Mouse (Mus musculus): ENCODE results near the gene Psmc6. TPM values are rescaled to one million over a fixed set of nuclear protein-coding genes. Genes with fewer than 3 reads are reported as not detected.
A peak's percentile ranks its signal among the peaks of the same experiment; 100 is the strongest.

Gene Psmc6
- total RNA-seq, 1 experiment = 85.7 TPM

DNA sequence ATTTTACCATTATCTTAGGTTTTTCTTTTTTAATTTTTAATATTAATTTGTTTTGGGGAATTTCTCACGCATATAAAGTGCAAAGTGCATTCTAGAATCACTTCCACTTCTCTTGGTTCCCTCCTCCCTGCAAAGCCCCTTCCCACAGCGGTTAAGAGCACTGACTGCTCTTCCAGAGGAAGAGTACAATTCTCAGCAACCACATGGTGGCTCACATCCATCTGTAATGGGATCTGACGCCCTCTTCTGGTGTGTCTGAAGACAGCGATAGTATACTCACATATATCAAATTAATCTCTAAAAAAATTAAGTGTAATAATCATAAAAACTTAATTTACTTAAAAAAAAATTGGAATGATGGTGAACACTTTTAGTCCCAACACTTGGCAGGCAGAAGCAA lies 25.2 kb upstream of the Psmc6 start:
- no peak for TF ChIP-seq ZNF384 (IDR thresholded peaks at IDR 0.05; ENCODE audit: low read depth, low read length)
- no peak for TF ChIP-seq ZC3H11A (IDR thresholded peaks at IDR 0.05; ENCODE audit: borderline replicate concordance, low read depth, low read length)
- no peak for TF ChIP-seq HCFC1 (IDR thresholded peaks at IDR 0.05; ENCODE audit: borderline replicate concordance, insufficient read depth, low read length)
- TF ChIP-seq CHD2 (IDR thresholded peaks at IDR 0.05; ENCODE audit: low read depth, low read length) = no peak
- Histone ChIP-seq H3K9ac (ENCODE audit: insufficient read depth, low read depth, low read length, poor library complexity, severe bottlenecking) (no peak overlapping the region), H3K9me3 (ENCODE audit: control insufficient read depth, insufficient read depth, low read depth, low read length) (no peaks in the 10 kb centered on the region), H3K4me3 (ENCODE audit: insufficient read depth in 1 of 2, low read depth in 1 of 2, low read length in 2 of 2, poor library complexity in 1 of 2, severe bottlenecking in 1 of 2) (no peak overlapping the region), H3K36me3 (ENCODE audit: control insufficient read depth, insufficient read depth, low read length, poor library complexity, severe bottlenecking) (peaks cover 8% of the 10 kb centered on the region), H3K27ac (ENCODE audit: insufficient read depth, low read depth, low read length, poor library complexity, severe bottlenecking) (no peak overlapping the region), H3K4me1 (ENCODE audit: control insufficient read depth in 2 of 2, insufficient read depth in 2 of 2, low read length in 2 of 2, poor library complexity in 1 of 2) (no peaks in the 10 kb centered on the region)
- DNase-seq (ENCODE audit: low read depth, low spot score) = no peak
- in situ Hi-C loops (cut with MboI; ENCODE audit: low sequenced_read_pairs in 2 of 2, unreplicated experiment in 2 of 2) = no loop called here

DNA sequence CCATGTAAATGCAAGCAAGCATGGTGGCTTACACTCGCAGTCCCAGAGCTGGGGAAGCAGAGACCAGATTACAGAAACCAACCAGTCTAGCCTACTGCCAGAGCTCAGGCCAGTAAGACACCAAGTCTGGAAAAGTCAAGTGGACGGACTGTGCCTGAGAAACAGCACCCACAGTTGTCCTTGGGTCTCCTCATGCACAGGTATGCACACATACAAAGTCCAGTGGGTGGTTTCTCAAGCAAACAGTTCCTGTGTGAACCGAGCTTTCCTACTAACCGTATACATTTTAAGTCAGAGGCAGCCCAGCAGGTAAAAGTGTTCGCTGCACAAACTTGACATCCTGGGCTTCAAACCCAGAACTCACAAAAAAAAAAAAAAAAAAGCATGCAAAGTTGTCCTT lies 23.7 kb upstream of the Psmc6 start:
- TF ChIP-seq ZC3H11A (IDR thresholded peaks at IDR 0.05; ENCODE audit: borderline replicate concordance, low read depth, low read length) (no peak), CHD2 (IDR thresholded peaks at IDR 0.05; ENCODE audit: low read depth, low read length) (no peak), ZNF384 (IDR thresholded peaks at IDR 0.05; ENCODE audit: low read depth, low read length) (no peak), HCFC1 (IDR thresholded peaks at IDR 0.05; ENCODE audit: borderline replicate concordance, insufficient read depth, low read length) (no peak), MAFK (IDR thresholded peaks at IDR 0.05; ENCODE audit: insufficient read depth, low read depth, low read length) (no peak)
- H3K9me3 ChIP-seq (ENCODE audit: control insufficient read depth, insufficient read depth, low read depth, low read length) = no peaks in the 10 kb centered on the region
- H3K4me3 ChIP-seq (ENCODE audit: insufficient read depth in 1 of 2, low read depth in 1 of 2, low read length in 2 of 2, poor library complexity in 1 of 2, severe bottlenecking in 1 of 2) = no peak overlapping the region
- no peaks in the 10 kb centered on the region; a peak in 1 of 4 replicates for H3K4me1 ChIP-seq (ENCODE audit: control insufficient read depth in 2 of 2, insufficient read depth in 2 of 2, low read length in 2 of 2, poor library complexity in 1 of 2)
- no peak overlapping the region for H3K27ac ChIP-seq (ENCODE audit: insufficient read depth, low read depth, low read length, poor library complexity, severe bottlenecking)
- H3K36me3 ChIP-seq (ENCODE audit: control insufficient read depth, insufficient read depth, low read length, poor library complexity, severe bottlenecking) = peaks cover 3% of the 10 kb centered on the region
- DNase-seq (ENCODE audit: low read depth, low spot score) = no peak
- H3K9ac ChIP-seq (ENCODE audit: insufficient read depth, low read depth, low read length, poor library complexity, severe bottlenecking) = no peak overlapping the region
- in situ Hi-C loops (cut with MboI; ENCODE audit: low sequenced_read_pairs in 2 of 2, unreplicated experiment in 2 of 2) = no loop called here

DNA sequence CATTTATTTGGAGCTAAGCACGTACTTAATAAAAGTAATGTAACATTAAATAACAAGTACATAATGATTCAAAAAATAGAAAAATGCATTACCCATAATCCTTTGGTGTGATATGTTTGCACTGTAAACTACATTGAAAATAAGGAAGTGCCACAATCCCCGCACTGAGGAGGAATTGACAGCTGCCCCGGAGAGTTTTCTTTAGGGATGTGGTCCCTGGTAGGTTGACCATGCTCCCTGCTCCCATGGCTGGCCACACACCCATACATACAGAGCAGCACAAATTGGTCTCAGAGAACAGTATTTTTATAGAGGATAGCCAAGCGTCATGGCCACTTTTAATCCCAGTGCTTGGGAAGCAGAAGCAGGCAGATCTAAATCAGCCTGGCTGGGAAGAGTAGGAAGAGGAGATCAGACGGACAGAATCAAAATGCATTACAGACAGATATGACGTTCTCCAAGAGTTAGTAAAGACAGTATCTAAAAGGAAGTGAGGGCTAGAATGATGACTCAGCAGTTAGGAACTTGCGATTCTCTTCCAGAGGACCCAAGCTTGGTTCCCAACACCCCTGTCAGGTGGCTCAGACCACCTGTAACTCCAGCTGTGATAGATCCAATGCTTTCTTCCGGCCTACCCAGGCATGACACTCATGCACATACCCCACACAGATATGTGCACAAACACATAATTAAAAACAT lies 21.8 kb upstream of the Psmc6 start:
- in situ Hi-C loops (cut with MboI; ENCODE audit: low sequenced_read_pairs in 2 of 2, unreplicated experiment in 2 of 2) = no loop called here
- Histone ChIP-seq H3K4me3 (ENCODE audit: insufficient read depth in 1 of 2, low read depth in 1 of 2, low read length in 2 of 2, poor library complexity in 1 of 2, severe bottlenecking in 1 of 2) (no peak overlapping the region), H3K36me3 (ENCODE audit: control insufficient read depth, insufficient read depth, low read length, poor library complexity, severe bottlenecking) (no peaks in the 10 kb centered on the region; the same call in 1 of the 2 replicates), H3K4me1 (ENCODE audit: control insufficient read depth in 2 of 2, insufficient read depth in 2 of 2, low read length in 2 of 2, poor library complexity in 1 of 2) (no peaks in the 10 kb centered on the region; a peak in 1 of 4 replicates), H3K27ac (ENCODE audit: insufficient read depth, low read depth, low read length, poor library complexity, severe bottlenecking) (no peak overlapping the region), H3K9ac (ENCODE audit: insufficient read depth, low read depth, low read length, poor library complexity, severe bottlenecking) (no peak overlapping the region), H3K9me3 (ENCODE audit: control insufficient read depth, insufficient read depth, low read depth, low read length) (no peaks in the 10 kb centered on the region)
- DNase-seq (ENCODE audit: low read depth, low spot score) = no peak
- TF ChIP-seq ZC3H11A (IDR thresholded peaks at IDR 0.05; ENCODE audit: borderline replicate concordance, low read depth, low read length) = no peak
- TF ChIP-seq MAFK (IDR thresholded peaks at IDR 0.05; ENCODE audit: insufficient read depth, low read depth, low read length) = peak; percentile 96

DNA sequence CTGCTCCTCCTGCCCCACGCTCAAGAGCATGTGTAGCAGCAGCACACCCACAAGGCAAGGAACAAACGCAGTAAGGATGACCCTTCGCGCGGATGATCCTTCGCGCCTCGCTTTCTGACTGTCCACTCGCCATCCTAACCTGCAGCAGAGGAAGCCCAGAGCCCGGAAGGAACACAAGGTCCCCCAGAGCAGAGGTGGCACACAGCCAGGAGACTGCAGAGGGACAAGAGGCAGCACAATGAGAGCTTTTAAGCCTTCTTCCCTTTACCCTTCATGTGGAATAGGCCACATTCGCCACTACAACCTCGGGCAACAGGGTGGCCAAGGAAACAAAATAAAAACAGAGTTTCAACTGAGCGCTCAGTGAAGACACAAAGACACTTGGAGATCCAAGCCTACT lies 19.9 kb upstream of the Psmc6 start:
- TF ChIP-seq ZNF384 (IDR thresholded peaks at IDR 0.05; ENCODE audit: low read depth, low read length) (no peak), MAFK (IDR thresholded peaks at IDR 0.05; ENCODE audit: insufficient read depth, low read depth, low read length) (no peak), CHD2 (IDR thresholded peaks at IDR 0.05; ENCODE audit: low read depth, low read length) (no peak), ZC3H11A (IDR thresholded peaks at IDR 0.05; ENCODE audit: borderline replicate concordance, low read depth, low read length) (no peak), HCFC1 (IDR thresholded peaks at IDR 0.05; ENCODE audit: borderline replicate concordance, insufficient read depth, low read length) (no peak)
- Histone ChIP-seq H3K9ac (ENCODE audit: insufficient read depth, low read depth, low read length, poor library complexity, severe bottlenecking) (no peak overlapping the region), H3K4me1 (ENCODE audit: control insufficient read depth in 2 of 2, insufficient read depth in 2 of 2, low read length in 2 of 2, poor library complexity in 1 of 2) (no peaks in the 10 kb centered on the region; a peak in 1 of 4 replicates), H3K9me3 (ENCODE audit: control insufficient read depth, insufficient read depth, low read depth, low read length) (no peaks in the 10 kb centered on the region), H3K36me3 (ENCODE audit: control insufficient read depth, insufficient read depth, low read length, poor library complexity, severe bottlenecking) (no peaks in the 10 kb centered on the region), H3K4me3 (ENCODE audit: insufficient read depth in 1 of 2, low read depth in 1 of 2, low read length in 2 of 2, poor library complexity in 1 of 2, severe bottlenecking in 1 of 2) (no peak overlapping the region), H3K27ac (ENCODE audit: insufficient read depth, low read depth, low read length, poor library complexity, severe bottlenecking) (no peak overlapping the region)
- in situ Hi-C loops (cut with MboI; ENCODE audit: low sequenced_read_pairs in 2 of 2, unreplicated experiment in 2 of 2) = no loop called here
- no peak for DNase-seq (ENCODE audit: low read depth, low spot score)

DNA sequence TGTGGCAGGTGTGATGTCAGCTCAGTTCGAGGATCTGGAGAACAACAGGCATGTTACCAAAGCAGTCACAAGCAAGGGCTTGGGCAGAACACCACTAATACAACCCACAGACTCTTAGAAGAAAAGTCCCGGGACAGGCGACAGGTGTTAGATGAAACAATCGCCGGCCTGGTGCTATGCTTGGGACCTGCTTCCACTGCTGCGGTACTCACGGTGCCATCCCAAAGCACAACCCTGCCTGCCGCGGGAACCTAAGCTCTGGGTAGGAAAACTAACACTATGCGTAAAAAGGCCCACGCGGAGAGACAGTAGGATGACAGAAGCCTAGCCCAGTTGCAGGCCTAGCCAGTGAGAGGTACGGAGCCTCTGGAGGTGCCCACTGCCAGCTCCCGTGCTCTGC lies 19.5 kb upstream of the Psmc6 start:
- no peak overlapping the region for H3K4me3 ChIP-seq (ENCODE audit: insufficient read depth in 1 of 2, low read depth in 1 of 2, low read length in 2 of 2, poor library complexity in 1 of 2, severe bottlenecking in 1 of 2)
- no peak for DNase-seq (ENCODE audit: low read depth, low spot score)
- TF ChIP-seq HCFC1 (IDR thresholded peaks at IDR 0.05; ENCODE audit: borderline replicate concordance, insufficient read depth, low read length) (no peak), CHD2 (IDR thresholded peaks at IDR 0.05; ENCODE audit: low read depth, low read length) (no peak), MAFK (IDR thresholded peaks at IDR 0.05; ENCODE audit: insufficient read depth, low read depth, low read length) (no peak), ZNF384 (IDR thresholded peaks at IDR 0.05; ENCODE audit: low read depth, low read length) (no peak), ZC3H11A (IDR thresholded peaks at IDR 0.05; ENCODE audit: borderline replicate concordance, low read depth, low read length) (no peak)
- H3K36me3 ChIP-seq (ENCODE audit: control insufficient read depth, insufficient read depth, low read length, poor library complexity, severe bottlenecking) = no peaks in the 10 kb centered on the region
- H3K9ac ChIP-seq (ENCODE audit: insufficient read depth, low read depth, low read length, poor library complexity, severe bottlenecking) = no peak overlapping the region
- H3K4me1 ChIP-seq (ENCODE audit: control insufficient read depth in 2 of 2, insufficient read depth in 2 of 2, low read length in 2 of 2, poor library complexity in 1 of 2) = no peaks in the 10 kb centered on the region; a peak in 1 of 4 replicates
- in situ Hi-C loops (cut with MboI; ENCODE audit: low sequenced_read_pairs in 2 of 2, unreplicated experiment in 2 of 2) = no loop called here
- H3K9me3 ChIP-seq (ENCODE audit: control insufficient read depth, insufficient read depth, low read depth, low read length) = no peaks in the 10 kb centered on the region
- H3K27ac ChIP-seq (ENCODE audit: insufficient read depth, low read depth, low read length, poor library complexity, severe bottlenecking) = no peak overlapping the region

All from ES-E14 (cell line).